Mouse (Mus musculus): ENCODE results near the gene Klhl29. TPM values are rescaled to one million over a fixed set of nuclear protein-coding genes. Genes with fewer than 3 reads are reported as not detected.

The Klhl29 gene
- total RNA-seq, 4 experiments from 2014 or later = 2.1 to 3.5 (median 2.7) TPM

DNA sequence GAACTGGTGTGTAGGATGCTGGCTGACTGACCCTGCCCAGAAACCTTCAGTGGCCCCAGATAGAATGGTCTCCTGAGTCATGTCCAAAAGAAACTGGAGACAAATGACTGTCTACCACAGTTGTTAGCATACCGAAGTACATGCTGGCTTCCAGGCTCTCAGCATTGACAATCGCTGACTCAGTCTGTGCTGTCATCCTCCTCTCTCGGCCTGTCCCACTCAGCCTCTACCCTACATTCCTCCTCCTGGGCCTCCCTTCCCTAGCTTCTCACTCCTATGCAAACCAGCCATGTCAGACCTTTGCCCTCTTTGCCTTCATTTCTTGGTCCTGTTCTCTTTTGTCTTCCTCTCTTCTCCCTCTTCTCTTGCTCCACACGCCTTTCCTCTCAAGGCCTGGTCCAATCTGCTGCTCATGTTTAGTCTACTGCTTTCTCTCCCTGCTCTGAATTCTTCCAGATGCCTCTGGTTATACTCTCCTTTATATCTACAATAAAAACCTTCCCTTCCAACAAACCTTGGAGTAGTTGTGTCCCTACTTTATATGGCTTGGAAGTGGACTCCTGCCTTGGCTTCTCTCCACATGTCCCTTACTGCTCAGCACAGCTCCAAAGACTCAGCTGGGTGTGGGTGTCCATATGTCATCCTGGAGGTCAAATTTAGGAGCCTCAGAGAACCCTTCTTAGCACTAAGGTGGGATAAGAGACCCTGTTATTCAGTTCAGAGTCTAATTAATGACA, 121.1 kb downstream of the Klhl29 start:
- no peak for DNase-seq (ENCODE audit: low spot score in 2 of 2)

DNA sequence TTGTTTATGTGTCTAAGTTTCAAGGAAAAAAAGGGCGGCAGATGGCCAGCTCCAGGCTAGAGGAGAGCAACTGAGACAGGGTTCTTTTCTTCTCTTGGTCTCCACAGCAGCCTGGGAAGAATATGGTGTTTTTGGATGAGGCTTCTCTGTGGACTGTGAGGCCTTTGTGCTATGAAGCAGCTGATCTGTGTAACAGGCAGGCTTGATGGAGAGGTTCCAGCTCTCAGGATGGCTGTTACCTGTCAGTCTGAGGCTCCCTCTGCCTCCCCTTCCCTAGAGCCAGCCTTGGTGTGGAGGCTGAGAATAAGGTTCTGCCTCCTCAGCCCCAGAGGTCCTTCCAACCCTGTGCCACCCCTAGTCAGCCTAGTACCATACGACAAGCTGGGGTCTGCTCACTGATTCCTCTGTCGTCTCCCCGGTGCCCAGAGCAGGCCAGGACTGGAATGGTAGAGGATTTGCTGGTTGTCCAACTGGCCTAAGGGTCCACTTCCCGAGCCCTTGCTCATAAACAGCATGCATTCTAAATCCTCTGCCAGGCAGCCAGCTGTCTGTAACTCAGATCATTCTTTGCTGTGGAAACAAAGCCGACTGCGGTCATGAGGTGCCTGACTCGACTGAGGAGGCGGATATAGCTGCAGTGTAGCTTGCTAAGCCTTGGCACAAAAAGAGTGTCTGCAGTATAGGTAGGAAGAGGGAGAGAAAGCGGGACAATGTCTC, 122.0 kb downstream of the Klhl29 start:
- no peak for DNase-seq (ENCODE audit: low spot score in 2 of 2)

DNA sequence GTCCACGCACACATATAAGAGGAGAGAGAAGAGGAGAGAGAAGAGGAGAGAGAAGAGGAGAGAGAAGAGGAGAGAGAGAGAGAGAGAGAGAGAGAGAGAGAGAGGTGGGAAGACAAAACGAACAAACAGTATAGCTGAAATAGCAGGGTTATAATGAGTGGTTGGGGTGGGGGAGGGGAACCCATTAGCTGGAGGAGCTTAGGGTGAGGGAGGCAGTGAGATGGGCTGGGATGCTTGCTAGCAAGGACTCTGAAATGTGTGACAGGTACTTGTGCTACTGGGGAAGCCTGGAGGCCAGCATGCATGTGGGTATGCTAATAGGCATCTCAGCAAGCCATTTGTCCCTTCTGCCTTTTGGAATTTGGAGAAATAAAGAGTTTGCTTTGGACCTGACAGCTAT, 122.9 kb downstream of the Klhl29 start:
- no peak for DNase-seq (ENCODE audit: low spot score in 2 of 2)

DNA sequence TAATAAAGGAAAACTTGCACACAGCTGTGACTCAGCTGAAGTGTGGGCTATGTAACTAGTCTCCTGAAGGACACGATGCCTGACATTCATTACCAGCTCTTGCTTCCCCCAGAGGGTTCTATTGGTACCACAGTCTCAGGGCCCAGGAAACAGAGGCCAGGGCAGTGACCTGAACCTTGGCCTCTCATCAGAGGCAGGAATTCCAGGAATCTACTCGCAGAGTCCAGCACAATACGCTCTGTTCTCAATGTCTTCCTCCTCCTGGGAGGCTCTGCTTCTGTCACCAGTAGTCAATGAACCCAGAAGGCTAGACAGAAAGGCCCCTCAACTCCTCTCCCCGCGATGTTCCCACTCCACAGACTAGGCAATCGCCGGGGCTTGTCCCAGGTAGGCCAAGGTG, 125.4 kb downstream of the Klhl29 start:
- DNase-seq (ENCODE audit: low spot score in 2 of 2) = no peak

DNA sequence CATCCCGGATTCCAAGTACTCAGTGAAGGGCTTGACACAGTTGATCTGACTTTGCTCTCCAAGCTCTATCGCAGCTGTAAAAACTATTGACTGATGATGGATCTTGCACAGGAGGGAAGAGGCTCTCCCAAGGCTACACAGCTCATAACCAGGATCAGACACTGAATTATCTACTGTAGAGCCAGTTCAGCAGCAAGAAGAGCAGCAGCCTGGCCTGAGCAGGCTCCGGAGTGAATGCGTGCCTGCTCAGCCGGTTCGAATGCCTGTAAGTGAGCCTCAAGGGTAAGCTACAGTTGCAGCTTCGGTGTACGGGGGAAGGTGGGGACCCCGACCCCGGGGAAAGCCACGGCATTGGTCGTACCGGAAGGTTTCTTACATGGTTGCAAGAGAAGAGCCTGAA, 126.4 kb downstream of the Klhl29 start:
- no peak for DNase-seq (ENCODE audit: low spot score in 2 of 2)

DNA sequence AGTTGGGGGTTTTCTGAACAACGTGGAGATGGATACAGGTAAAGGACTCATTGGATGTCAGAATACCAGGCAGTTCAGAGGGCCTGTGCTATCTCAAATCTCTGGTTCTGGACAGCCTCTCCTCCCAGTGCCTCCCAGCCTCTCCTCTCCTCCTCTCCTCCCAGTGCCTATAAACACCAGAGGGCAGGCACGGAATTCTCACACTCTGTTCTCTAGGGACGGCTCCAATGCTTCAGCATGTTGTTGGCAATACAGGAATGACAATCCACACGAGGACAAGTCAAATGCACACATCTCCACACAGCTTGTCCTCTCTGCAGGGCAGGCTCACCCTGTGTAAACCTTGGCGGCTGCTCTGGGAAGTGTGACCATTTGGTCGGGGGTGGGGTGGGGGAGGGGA, 128.0 kb downstream of the Klhl29 start:
- DNase-seq (ENCODE audit: low spot score in 2 of 2) = peak in 1 of 2 experiments; percentile 14

DNA sequence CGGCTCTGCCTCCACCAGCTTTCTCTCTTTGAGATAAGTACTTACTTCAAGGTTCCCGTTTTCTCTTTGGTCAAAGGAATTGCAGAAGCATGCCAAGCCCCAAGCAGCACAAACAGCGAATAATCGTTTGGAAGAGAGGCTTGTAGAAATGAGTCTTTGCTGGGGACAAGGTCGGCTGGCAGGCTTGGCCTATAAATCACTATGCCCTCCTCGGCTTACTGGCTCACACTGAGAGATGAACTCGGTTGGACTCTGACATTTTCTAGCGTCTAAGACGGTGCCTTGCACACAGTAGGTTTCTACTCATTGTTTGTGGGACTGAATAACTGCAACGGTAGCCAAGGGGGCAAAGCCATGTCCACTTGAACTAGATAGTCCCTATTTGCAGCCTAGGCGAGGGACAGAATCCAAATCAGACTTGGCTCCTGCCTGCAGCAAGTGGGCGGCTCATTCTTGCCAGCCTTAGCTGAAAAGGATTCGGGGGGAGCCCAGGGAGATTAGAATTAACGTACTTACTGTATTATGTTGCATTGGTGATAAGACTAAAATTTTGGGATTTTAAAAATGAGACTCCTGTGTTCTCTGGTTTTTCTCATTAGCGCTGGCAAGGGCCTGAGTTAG, 128.7 kb downstream of the Klhl29 start:
- DNase-seq (ENCODE audit: low spot score in 2 of 2) = no peak

DNA sequence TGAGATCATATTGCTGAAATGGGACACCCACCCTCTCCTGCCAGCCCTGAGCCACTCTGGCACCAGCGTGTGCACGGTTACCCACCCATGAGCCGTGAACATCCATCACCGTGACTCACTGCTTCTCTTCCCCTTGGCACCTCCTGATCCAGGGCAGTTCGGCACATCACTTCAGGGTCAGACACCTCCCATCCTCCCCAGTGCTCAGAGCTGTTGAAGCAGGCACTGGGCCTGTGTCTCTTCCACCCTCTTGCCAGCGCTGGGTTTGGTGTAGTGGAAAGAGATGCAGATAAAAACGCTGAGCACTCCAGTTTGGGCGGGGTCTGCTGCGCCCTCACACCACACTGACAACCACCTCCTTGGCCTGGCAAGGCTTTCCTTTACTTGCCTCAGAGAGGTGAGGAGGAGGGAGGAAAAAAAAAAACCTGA, 129.3 kb downstream of the Klhl29 start:
- peak in 1 of 2 experiments; percentile 30 for DNase-seq (ENCODE audit: low spot score in 2 of 2)

DNA sequence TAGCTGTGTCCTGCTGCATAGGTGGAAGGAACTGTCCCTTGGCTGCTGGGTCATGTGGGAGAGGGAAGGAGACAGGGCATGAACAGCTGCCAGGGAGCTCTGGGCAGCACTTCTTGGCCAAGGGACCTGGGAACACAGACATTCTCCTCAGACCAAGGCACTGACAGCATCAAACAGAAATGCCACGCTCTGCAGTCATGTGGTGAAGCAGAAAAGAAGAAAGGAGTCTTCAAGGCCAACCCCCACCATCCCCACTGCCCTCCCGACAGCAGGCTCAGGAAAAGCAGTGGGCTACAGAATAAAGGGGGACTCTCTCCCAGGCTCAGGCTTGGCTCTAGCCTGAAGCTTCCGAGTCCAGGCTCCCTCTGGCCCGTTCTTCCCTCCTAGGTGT, 130.3 kb downstream of the Klhl29 start:
- DNase-seq (ENCODE audit: low spot score in 2 of 2) = peak; percentile 68 to 75

DNA sequence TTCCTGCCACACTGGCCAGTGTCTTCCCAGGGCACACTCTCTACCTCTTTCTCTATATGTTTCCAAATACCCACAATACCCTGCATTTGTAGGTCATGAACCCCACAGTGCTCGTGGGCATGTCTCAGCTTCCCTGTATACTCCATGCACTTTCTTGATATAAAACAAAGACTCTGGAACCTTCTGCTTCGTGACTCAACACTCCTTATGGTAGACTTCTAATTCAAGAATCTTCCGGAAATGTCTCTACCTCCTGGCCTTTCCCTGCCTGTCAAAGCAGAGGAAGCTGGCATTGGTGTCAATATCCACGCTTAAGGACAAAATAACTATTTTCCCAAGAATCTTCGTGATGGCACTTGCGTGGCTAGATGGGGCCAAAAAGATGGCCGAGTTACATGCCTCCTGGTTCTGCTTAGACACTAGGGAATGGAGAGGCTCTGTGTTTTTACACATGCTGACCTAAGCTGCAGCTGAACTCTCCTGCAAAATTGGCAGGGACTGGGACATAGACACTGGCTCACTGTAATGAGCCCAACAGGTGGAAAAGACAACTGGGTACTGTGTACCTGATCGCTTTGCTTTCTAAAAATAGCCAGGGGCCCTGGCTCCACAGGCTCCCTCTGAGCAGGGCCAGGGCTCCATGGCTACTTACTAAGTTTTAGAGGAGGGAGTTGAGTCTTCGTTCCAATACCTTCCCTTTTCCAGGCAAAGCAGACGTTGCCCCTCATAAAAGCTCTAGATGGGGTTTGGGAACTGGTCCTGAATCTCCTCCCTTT, 130.9 kb downstream of the Klhl29 start:
- DNase-seq (ENCODE audit: low spot score in 2 of 2) = peak in 1 of 2 experiments; percentile 44

DNA sequence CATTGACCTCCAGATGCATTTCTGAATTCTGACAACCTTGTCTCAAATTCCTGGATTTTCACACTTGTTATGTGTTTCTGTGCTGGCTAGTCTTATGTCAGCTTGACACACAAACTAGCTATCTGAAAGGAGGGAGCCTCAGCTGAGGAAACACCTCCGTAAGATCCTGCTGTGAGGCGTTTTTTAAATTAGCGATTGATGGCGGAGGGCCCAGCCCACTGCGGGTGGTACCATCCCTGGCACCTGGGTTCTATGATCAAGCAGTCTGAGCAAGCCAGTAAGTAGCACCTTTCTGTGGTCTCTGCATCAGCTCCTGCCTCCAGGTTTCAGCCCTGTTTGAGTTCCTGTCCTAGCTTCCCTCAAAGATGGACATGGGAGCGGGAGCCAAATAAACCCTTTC, 131.6 kb downstream of the Klhl29 start:
- DNase-seq (ENCODE audit: low spot score in 2 of 2) = no peak

DNA sequence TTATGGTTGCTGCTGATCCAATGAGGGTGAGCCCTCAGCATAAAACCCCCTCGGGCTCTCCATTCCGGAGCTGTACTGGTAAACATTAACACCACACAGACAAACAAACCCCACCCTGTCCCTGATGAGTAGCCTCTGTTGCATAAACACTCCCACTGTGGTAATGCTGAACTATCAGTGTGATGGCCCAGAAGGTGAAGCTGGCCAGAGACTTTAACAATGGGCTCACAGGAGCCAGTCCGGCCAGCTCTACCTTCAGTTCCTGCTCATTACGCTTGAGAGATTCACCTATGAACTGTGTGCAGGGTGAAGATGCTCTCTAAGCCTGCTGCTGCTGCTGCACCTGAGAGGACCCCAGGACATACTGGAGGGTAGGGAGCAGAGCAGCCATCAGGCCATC, 132.0 kb downstream of the Klhl29 start:
- no peak for DNase-seq (ENCODE audit: low spot score in 2 of 2)

DNA sequence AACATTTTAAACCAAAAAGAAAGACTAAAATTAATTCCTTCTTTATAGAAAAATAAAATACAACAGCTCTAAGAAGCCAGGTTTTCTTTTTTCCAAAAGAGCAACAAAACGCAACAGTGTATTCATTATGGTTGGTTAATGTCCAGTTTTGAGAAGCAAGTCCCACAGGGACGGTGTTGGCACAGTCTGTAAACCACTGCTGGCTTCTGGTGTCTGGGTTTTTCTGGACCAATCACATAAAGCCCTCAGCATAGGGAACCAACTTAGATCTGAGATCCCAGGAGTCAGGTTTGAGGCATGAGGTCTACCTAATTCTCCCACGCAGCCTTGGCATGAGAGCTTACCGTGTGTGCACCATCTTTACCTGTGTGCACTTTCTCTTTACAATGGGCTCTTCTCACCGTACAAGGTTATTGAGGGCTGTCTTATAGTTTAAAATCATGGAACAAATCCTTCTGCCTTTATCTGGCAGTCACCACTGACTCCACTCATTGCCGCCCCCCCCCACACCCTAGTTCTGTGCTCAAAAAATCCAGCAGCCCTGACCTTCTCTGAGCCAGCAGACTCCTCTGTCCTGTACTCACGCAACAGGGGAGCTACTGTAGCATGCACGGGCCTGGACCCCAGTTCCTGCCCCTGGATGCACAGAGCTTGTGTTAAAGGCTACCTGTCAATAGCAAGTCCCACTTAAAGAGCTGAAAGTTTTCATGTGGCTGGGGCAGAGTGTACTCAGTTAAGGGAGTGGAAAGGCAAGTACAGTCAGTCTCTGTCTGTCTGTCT, 132.7 kb downstream of the Klhl29 start:
- no peak for DNase-seq (ENCODE audit: low spot score in 2 of 2)

DNA sequence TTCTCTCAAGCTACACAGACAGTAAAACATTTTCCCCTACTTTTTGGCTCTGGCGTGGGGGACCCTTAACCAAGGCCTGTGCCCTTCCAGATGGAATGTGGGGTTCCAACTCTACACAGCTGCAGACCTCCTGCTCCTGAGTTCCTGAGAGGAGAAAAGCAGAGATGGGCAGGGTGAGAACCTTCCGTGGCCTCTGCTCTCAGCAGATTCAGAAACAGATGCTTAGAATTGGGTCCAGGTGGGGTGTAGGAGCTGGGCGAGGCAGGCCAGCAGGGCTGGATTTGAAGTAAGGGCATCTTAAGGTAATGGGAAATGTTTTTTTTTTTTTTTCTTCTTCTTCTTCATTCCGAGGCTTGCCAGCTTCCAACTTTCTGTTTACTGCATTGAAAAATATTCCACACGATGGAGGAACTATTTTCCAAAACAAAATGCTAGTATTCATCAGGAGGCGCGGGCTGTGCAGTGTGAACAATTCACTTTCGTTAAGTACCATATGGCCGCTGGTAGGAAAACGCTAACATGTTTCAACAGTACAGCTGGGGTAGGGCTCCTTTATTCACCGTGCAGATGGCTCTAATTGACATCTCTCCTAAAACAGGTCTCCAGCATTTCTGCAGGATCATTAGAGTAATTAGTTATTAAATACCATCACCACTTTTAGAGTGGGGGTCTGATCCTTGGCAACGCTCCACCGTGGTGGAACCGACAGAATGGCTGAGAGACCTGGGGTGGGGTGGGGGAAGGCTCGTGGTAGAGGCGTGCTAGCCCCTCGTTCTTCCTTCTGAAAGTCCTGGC, 135.8 kb downstream of the Klhl29 start:
- DNase-seq (ENCODE audit: low spot score in 2 of 2) = no peak

DNA sequence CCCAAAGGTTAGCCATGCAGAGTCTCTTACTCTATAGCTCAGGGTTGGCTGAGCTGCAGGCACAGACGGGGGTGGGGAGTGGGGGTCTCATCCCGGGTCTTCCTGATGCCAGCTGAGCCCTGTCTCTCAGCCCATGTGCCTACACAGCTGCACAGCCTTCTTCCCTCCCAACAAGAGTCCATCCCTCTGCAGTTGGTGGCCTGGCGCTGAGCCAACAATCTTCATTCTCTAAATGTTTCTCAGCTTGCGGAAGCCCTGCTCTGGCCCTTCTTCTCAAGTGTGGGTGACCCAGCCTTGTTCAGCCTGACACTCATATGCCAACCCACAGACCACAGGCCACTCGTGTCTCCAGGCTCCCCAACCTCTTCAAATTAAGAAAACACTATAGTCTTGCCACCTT, 138.4 kb downstream of the Klhl29 start:
- no peak for DNase-seq (ENCODE audit: low spot score in 2 of 2)

DNA sequence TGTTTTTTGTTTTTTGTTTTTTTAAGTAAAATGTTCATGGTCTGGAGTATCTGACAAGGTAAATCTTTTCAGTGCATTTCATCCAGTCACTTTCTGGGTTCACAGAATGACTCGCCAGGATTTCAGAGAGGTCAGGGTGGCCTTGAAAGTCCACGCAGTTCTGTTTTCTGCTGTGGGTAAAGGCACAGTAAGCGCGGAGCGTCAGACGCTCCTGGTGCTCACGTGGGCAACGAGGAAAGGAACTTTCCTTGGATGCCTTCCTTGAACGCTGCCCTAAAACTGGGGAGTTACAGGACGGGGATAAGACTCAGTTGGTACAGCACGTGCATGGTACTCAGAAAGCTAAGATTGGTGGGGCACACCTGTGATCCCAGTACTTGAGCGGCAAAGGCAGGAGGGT, 139.9 kb downstream of the Klhl29 start:
- DNase-seq (ENCODE audit: low spot score in 2 of 2) = no peak

DNA sequence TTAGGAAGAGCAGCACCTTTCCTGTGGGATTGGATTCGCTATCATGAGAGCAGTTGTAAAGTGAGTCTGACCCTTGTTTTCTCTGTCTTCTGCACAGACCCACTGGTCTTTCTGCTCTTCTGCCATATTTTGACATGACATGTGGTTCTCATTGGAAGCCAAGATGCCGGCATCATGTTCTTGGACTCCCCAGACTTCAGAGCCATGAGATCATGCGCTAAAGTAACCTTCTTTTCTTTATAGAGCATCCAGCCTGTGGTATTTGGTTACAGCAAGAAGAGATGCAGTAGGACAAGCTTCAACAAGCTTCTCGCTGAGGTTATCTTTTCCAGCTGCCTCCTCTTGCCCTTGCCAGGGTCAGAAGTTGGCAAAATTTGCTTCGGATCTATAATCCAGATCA, 145.0 kb downstream of the Klhl29 start:
- no peak for DNase-seq (ENCODE audit: low spot score in 2 of 2)

DNA sequence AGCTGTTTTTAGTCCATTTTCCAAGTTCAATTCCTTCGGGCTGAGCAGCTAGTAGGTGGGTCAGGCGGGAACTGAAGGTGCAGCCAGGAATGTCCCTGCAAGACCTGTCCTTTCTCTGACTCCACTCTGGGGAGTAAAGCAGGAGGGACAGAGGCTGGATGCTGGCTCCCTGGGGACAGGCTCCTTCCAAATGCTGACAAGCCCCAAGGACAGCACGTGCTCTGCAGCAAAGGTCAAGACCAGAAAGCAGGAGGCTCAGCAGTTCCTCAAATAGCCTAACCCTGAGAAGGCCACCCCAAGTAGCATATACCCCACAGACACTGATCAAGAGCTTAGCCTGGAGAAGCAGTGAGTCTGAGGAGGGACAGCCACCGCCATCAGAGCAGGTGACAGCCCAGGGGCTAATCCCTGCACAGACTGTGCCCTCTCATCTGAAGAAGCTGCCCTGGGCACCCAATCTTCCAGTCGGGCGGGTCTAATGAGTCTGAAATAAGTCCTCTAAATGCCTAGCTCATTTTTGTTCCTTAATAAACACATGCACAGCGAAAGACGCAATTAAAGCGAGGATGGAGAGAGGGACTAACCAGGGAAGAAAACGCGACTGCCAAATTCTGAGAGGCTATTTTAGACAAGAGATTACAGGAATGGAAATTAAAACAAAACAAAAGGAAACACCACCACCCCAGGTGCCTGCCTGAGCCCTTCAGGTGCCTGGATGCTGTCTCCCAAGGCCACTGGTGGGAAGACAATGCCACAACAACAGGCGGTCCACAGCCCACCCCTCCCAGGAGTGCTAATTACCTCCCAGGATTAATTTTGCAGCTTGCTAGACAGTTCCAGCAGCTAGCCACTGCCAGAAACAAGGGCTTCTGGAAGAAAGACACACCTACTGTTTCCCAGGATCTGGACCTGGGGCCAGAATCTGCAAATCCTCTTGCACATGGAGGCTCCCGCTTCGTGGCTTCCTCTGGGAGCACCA, 148.5 kb downstream of the Klhl29 start:
- DNase-seq (ENCODE audit: low spot score in 2 of 2) = peak in 1 of 2 experiments; percentile 51

DNA sequence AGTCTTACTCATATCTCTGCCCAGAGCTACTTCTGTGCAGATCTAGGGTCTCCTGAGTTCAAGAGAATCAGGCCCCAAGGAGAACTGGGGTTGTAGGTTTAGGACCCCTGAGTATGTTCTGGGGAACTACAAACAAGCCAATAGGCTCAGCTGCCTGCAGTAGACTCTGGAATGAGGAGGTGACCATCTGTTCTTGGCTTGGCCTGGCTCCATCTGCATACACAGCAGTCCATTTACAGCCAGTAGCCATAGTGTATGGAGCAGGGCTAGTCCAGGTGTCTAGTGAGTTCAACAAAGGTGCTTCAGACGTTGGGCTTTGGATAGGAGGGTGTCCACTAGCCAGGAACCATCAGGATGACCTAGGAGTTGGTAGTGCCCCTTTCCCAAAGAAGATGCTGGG, 151.9 kb downstream of the Klhl29 start:
- DNase-seq (ENCODE audit: low spot score in 2 of 2) = no peak

All from gastrocnemius, adult 8-10 months (tissue).